Mouse (Mus musculus): ENCODE measurements at regions not wholly inside any gene's neighbourhood (a gene's known extent, or its start where the extent isn't known, plus 50 kb on each side); places are given as distances from the start of the nearest gene placed in this dataset.

GRCm38 (mm10) chr1:126973871-126974270 lies 143.3 kb upstream of the Nckap5 start:
- TF ChIP-seq POLR2A (IDR thresholded peaks at IDR 0.05; ENCODE audit: insufficient read depth, low read depth, low read length) (no peak), CTCF (IDR thresholded peaks at IDR 0.05; ENCODE audit: insufficient read depth, low read depth, low read length) (no peak)
